Mouse (Mus musculus) heart, adult 2 months (tissue): Measurements from ENCODE around the gene E130218I03Rik.

Experiments
- CTCF ChIP-seq: fragments of 200-600 bp; IDR thresholded peaks from 2 replicates; pipeline ENCODE4 v1.8.1; 2022; ENCODE audit warnings: antibody characterized with exemption, mild to moderate bottlenecking, moderate library complexity
- EP300 ChIP-seq: fragments of 200-500 bp; IDR thresholded peaks from 2 replicates; pipeline ENCODE4 v1.6.1; 2011; ENCODE audit warnings: low read depth, low read length, control low read depth; ENCODE audit not compliant: insufficient read depth
- POLR2A ChIP-seq: fragments of 200-500 bp; IDR thresholded peaks from 2 replicates; pipeline ENCODE4 v1.6.1; 2011; ENCODE audit warnings: mild to moderate bottlenecking, low read depth, low read length, control low read depth; ENCODE audit not compliant: insufficient read depth

GRCm38 (mm10) chr4:134250930-134251240 lies 7.4 kb downstream of the E130218I03Rik start:
- no peak for TF ChIP-seq EP300
- no peak for TF ChIP-seq CTCF
- TF ChIP-seq POLR2A: no peak
